Mouse (Mus musculus): ENCODE measurements around the gene Mbnl1. TPM values are rescaled to one million over a fixed set of nuclear protein-coding genes. Genes with fewer than 3 reads are reported as not detected.

Gene Mbnl1
- total RNA-seq, 1 experiment from 2014 or later, result 573 TPM

DNA sequence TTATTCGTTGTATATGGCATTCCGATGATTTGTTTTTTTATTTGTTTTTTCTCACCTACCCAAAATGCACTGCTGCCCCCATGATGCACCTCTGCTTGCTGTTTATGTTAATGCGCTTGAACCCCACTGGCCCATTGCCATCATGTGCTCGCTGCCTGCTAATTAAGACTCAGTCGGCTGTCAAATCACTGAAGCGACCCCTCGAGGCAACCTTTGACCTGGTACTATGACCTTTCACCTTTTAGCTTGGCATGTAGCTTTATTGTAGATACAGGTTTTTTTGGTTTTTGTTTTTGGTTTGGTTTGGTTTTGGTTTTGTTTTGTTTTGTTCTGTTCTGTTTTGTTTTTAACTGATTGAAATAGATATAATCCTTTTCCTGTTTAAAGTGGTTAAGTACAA, 141.9 kb downstream of the Mbnl1 start:
- DNase-seq, result no peak

- no peak for DNase-seq
Observed at GRCm38 (mm10) chr3:60615057-60615606, 142.5 kb downstream of the Mbnl1 start.

DNA sequence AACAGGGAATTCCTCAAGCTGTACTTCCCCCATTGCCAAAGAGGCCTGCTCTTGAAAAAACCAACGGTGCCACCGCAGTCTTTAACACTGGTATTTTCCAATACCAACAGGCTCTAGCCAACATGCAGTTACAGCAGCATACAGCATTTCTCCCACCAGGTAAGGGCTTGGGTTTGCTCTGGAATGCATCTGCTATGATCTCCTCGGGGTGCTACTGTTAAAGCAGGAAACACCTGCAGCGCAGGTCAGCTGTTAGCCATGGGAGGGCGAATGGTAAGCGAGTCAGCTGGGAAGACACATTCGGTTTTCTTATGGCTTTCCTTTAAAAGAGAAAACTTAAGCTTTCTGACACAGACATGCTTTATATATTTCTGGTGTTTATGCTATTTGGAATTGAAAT, 143.0 kb downstream of the Mbnl1 start:
- DNase-seq, result no peak

- DNase-seq, result no peak
Observed at GRCm38 (mm10) chr3:60616147-60616546, 143.5 kb downstream of the Mbnl1 start.

DNA sequence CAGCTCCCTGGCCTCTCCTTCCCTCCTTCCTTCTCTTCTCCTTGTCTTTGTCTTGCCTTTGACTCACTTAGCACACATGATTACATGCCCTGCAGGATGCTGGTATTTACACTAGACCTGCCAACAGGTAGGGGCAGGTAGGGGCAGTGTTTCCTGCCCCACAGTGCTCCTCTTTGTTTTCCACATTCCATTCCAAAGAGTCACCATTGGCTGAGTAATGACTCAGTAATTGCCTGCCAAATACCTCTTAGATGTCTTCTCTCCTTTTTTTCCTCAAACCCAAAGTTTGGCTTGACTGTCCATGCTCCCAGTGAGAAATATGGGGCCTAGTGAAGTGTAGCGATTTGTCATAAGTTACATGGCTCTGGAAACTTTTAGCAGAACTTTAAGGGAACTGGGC, 145.0 kb downstream of the Mbnl1 start:
- no peak for DNase-seq

DNA sequence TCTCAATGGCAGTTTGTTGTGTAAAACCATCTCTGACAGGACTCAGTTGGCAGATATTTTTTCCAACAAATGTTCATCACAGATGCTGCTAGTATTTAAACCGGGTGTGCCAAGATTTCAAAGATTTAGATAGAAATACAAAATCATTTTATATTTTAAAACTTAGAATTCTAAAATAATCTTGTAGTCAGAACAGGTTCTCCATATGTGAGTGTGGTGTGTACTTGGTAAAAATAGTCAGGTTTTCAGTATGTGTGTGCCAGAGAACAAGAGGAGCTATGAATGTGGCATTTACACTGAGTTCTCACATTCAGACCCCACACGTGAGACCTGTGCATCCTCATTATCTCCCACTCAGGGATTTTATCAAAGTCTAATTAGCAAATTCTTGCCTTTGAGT, 147.6 kb downstream of the Mbnl1 start:
- no peak for DNase-seq

- DNase-seq, result no peak
Observed at GRCm38 (mm10) chr3:60631183-60631582, 158.6 kb downstream of the Mbnl1 start.

DNA sequence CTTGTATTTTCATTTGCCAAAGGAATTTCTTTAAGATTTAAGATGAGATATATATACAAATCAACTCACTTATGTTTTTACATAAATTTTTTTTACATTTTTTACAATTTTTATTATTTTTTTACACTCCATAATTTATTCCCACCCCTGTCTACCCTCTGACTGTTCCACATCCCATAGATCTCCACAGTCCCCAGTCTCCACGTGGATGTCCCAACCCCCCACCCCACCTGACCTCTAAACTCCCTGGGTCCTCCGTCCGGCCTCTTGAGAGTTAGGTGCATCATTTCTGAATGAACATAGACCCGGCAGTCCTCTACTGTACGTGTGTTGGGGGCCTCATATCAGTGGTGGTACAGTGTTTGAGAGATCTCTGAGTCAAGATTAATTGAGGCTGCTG, 159.1 kb downstream of the Mbnl1 start:
- no peak for DNase-seq

- DNase-seq, result no peak
Observed at GRCm38 (mm10) chr3:60632796-60633466, 160.3 kb downstream of the Mbnl1 start.

DNA sequence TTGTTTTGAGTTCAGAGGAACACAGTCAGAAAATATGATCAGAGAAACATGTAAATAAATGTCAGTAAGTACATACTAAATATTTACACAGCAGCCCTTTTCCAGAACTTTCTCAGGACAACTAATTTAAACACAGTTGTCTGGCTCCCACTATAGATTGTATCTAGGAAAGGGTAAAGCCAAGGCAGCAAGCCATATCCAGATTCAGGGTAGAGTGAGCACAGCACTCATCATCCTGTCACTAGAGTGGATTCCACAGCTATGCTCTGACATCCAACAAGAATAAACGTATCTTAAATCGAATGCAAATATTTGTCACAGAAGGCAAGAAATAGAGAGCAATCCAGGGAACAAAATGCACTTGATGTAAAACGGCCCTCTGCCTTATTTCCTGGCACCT, 165.9 kb downstream of the Mbnl1 start:
- DNase-seq, result no peak

DNA sequence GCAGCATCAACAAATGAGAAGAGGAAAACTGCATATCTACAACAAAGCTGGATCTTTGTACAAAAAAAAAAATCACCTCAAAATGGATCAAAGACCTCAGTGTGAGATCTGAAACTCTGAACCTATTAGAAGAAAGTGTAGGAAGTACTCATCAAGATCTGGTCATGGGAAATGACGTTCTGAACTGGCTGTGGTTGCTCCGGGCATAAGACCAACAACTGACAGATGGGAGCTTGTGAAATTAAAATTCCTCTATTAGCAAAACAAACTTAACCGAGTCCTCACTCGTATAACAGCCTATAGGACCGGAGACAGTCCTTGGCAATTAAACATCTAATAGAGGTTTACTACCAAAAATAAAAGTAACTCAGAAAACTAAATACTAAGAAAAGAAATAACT, 166.5 kb downstream of the Mbnl1 start:
- no peak for DNase-seq

DNA sequence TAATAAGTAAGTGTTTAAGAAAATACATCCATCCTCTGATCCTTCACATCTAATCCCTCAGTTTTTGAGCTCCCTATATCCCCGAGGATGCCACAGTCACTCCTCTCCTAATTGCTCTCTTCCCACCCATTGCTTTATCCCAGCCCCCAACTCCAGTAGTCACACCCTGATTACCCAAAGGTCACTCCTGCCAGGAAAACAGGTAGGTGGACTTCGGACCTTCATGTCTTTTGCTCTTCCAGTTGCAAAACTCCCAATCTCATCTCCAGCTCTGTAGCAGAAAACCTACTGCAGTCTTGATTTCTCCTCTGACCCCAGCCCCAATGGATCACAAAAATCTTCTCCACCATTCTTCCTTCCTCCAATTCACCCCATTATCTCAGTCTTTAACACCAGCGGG, 169.6 kb downstream of the Mbnl1 start:
- DNase-seq, result no peak

DNA sequence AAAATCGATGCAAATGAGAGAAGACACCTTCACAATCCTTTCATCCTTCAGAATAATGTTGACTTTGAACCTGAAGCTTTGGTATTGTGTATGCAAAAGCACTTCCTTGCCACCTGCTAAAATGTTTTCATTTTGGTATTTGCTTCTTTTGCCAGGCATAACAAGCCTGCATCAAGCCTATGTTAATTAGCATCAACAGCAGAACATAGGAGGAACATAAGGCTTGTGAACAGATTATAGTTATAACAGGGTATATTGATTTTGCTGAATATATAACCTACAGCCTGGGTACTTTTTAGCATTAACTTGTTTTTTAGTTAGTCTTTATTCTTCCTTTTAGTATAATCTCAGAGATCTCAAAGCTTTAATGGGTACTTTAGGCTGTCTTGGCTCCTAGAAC, 172.9 kb downstream of the Mbnl1 start:
- DNase-seq, result no peak

DNA sequence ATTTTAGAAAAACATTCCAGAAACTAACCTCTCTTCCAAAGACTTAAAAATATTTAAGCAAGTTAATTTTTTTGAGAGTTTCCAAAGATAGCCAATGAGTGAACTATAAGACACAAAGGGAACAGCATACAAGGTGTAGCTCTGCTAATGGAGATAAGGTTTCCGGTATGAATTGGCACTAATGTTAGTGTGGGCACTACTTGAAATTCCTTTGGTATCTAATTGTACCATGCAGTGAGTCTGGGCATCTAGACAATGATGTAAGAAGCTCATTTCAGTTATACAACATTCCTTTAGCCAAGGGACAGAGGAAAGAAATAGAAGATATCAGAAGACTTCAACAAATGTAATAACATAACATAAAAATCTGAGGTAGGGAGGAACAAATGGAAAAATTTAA, 175.7 kb downstream of the Mbnl1 start:
- DNase-seq, result no peak

DNA sequence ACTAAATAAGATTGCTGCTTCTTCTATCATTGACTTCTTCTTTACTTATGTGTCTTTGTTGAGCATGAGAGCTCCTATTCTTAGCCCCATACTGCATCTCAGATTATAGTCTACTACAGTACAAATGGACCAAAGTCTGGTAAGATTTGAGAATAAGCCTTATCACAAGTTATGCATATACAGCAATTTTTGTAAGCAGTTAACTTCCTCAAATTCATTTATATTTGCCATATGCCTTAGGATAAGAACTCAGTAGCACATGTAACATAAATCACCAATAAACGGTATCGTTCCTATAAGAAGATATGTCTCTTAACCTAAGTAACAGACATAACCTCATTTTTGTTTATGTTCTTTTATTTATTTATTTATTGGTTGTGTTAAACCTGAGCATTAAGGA, 188.1 kb downstream of the Mbnl1 start:
- DNase-seq, result no peak

Measured in adrenal gland, postnatal 25 days (tissue).